In the genomic region with DNA sequence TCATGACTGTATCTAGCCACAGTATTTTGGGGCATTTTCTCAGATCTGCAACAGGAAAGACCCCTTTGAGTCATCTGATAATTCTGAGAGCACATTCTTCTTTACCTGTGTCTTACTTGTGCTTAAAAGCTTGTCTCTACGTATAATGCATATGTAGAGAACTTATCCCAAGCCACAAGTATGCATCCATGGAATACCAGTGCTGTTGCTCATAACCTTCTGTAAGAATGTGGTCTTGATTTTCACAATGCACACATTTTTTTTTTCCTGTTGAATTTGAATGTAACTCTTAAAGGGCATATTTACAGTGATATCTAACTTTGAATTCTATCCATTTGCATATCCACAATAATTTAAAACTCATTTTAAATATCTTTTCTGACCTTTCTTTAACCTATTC, we compare ENCODE assay signal across 26 mouse cellular contexts. TPM values are rescaled to one million over a fixed set of nuclear protein-coding genes. Genes with fewer than 3 reads are reported as not detected.
DNase-seq lines count a peak whose midpoint lies in the region; ATAC-seq and TF ChIP-seq lines count a peak whose summit lies in the region.
"Had no signal": no experiment of that assay in that cellular context is flagged by ENCODE, and none has a peak within 500 bp of the region (broad histone marks: within the 10 kb centered on the region; RNA-seq: fewer than 3 reads in every experiment).

No protein-coding gene starts in this region.

- ATAC-seq in erythroid progenitor cell, adult 5-6 weeks (replicated peaks; ENCODE audit: low FRiP score, poor library complexity, severe bottlenecking): no peak
- ATAC-seq: forebrain, embryonic 15.5 days; hindbrain, embryonic 16.5 days; intestine, embryonic 15.5 days had no signal

- peaks cover 20% of the 10 kb centered on the region for H3K4me1 ChIP-seq in kidney, adult 2 months (ENCODE audit: control insufficient read depth, insufficient read depth, low read length)
- H3K4me1 ChIP-seq: forebrain, embryonic 12.5 days; forebrain, embryonic 15.5 days; hindbrain, embryonic 10.5 days; hindbrain, embryonic 13.5 days; intestine, embryonic 15.5 days had no signal

- TF ChIP-seq CTCF in kidney, adult 2 months (conservative IDR thresholded peaks at IDR 0.05; ENCODE audit: insufficient read depth, insufficient read length, low read depth, low read length): no peak

- H3ac ChIP-seq in myocyte (ENCODE audit: control insufficient read depth, insufficient read length): no peak overlapping the region

- no peak for TF ChIP-seq POLR2A in kidney, adult 2 months (IDR thresholded peaks at IDR 0.05; ENCODE audit: low read depth, low read length)
- TF ChIP-seq POLR2A in myocyte (IDR thresholded peaks at IDR 0.05; ENCODE audit: insufficient read length, low read depth): no peak

- H3K27me3 ChIP-seq in kidney, adult 2 months (replicated peaks; ENCODE audit: control insufficient read depth, insufficient read depth, low read length): no peaks in the 10 kb centered on the region
- H3K27me3 ChIP-seq in myocyte (ENCODE audit: control insufficient read depth, insufficient read depth, insufficient read length): no peaks in the 10 kb centered on the region
- H3K27me3 ChIP-seq: CH12.LX; forebrain, embryonic 12.5 days; forebrain, embryonic 15.5 days; heart, embryonic 12.5 days; heart, embryonic 15.5 days; hindbrain, embryonic 13.5 days; intestine, embryonic 15.5 days had no signal

- peak overlapping the region; percentile 31; the same call in 1 of the 2 replicates for H3K27ac ChIP-seq in kidney, adult 2 months (ENCODE audit: insufficient read depth, low read depth, low read length)
- H3K27ac ChIP-seq: forebrain, embryonic 12.5 days; forebrain, embryonic 15.5 days; heart, embryonic 15.5 days; hindbrain, embryonic 10.5 days; hindbrain, embryonic 13.5 days; intestine, embryonic 15.5 days had no signal

- peaks cover 3% of the 10 kb centered on the region for H3K36me3 ChIP-seq in kidney, adult 2 months (ENCODE audit: control insufficient read depth, insufficient read depth, low read length)
- no peaks in the 10 kb centered on the region for H3K36me3 ChIP-seq in myocyte (ENCODE audit: control insufficient read depth, insufficient read depth)
- H3K36me3 ChIP-seq: forebrain, embryonic 12.5 days; forebrain, embryonic 15.5 days; G1E; heart, embryonic 12.5 days; heart, embryonic 15.5 days; hindbrain, embryonic 10.5 days; hindbrain, embryonic 13.5 days; intestine, embryonic 15.5 days had no signal

- WGBS in kidney, adult 2 months: 95% methylated on average over 1 of the region's 1 CpGs

- H3K4me3 ChIP-seq in kidney, adult 2 months (ENCODE audit: insufficient read depth, low read depth, low read length): no peak overlapping the region
- H3K4me3 ChIP-seq in myocyte: no peak overlapping the region
- H3K4me3 ChIP-seq: forebrain, embryonic 12.5 days; forebrain, embryonic 15.5 days; heart, embryonic 12.5 days; heart, embryonic 15.5 days; hindbrain, embryonic 10.5 days; hindbrain, embryonic 13.5 days; intestine, embryonic 15.5 days had no signal

- H3K4me2 ChIP-seq in myocyte (ENCODE audit: low read depth): peak overlapping the region; percentile 58
- H3K4me2 ChIP-seq: forebrain, embryonic 12.5 days; forebrain, embryonic 15.5 days; heart, embryonic 12.5 days; heart, embryonic 15.5 days; hindbrain, embryonic 13.5 days; intestine, embryonic 15.5 days had no signal

- peaks cover 28% of the 10 kb centered on the region for H3K79me2 ChIP-seq in myocyte (ENCODE audit: control insufficient read depth, insufficient read depth)

- DNase-seq in kidney, adult 2 months: no peak
- DNase-seq in kidney, adult 11 months: no peak
- peak; percentile 17 for DNase-seq in Muller cell, postnatal 12 days (ENCODE audit: inconsistent ontology term)
- DNase-seq in right cerebral cortex, postnatal 36 days (ENCODE audit: low spot score in 2 of 2): no peak
- DNase-seq: adrenal gland, postnatal 10 days; adrenal gland, postnatal 36 days; cerebellum, adult 18-20 months; cerebellum, adult 9-10 months; cerebellum, postnatal 14 days; gastrocnemius, postnatal 14 days; heart, adult 18-20 months; heart, postnatal 10 days; heart, postnatal 36 days; kidney, adult 18-20 months had no signal

TF ChIP-seq in myocyte, 11 proteins besides CTCF, POLR2A, EP300 and RAD21:
- TF ChIP-seq POLR2AphosphoS2 (IDR thresholded peaks at IDR 0.05; ENCODE audit: insufficient read length, low read depth): no peak

RNA-seq across cellular contexts. Expression of a gene that starts 31.8 kb away (rescaled TPM):
- 31.1 and 36.6 TPM in 2 replicates for polyA plus RNA-seq in kidney, adult 2 months (2012; rRNA removed)
- 4.5 TPM for polyA plus RNA-seq in myocyte (2012; fragmentation: generic; extraction: Trizol)
- total RNA-seq in erythroid progenitor cell, adult 5-6 weeks (2015; ENCODE audit: low replicate concordance): 1.8 and 3.4 TPM in 2 replicates
- 0.51 and 0.83 TPM in 2 replicates for total RNA-seq in erythroid progenitor cell, adult 5-6 weeks (2017; ENCODE audit: low replicate concordance)
- polyA plus RNA-seq: G1E had no signal
